Mouse (Mus musculus): ENCODE measurements around the gene Mrtfa. TPM values are rescaled to one million over a fixed set of nuclear protein-coding genes. Genes with fewer than 3 reads are reported as not detected.

Gene Mrtfa
- total and polyA plus RNA-seq, 2 experiments from 2014 or later, result 22.6 to 32.1 TPM

GRCm38 (mm10) chr15:81124282-81124681 is 66.3 kb downstream of the Mrtfa start:
- Histone ChIP-seq H3K4me3 (ENCODE audit: low read length) (no peak overlapping the region), H3K4me1 (ENCODE audit: insufficient read depth, low read length) (no peaks in the 10 kb centered on the region), H3K27me3 (ENCODE audit: insufficient read depth, low read length) (no peaks in the 10 kb centered on the region), H3K36me3 (ENCODE audit: insufficient read depth, low read length) (no peaks in the 10 kb centered on the region), H3K9me3 (ENCODE audit: low read length) (no peaks in the 10 kb centered on the region), H3K9ac (replicated peaks; ENCODE audit: low read length) (no peak overlapping the region), H3K4me2 (ENCODE audit: low read depth, low read length) (no peak overlapping the region), H3K27ac (no peak overlapping the region)
- WGBS, result 97% methylated on average over 2 of the region's 2 CpGs
- ATAC-seq (no peak), DNase-seq (ENCODE audit: low spot score) (no peak)
- no peak for TF ChIP-seq CTCF (IDR thresholded peaks at IDR 0.05; ENCODE audit: low read depth)

- no peak for ATAC-seq
- no peak overlapping the region for H3K9ac ChIP-seq (replicated peaks; ENCODE audit: low read length)
- no peaks in the 10 kb centered on the region for H3K27me3 ChIP-seq (ENCODE audit: insufficient read depth, low read length)
- no peaks in the 10 kb centered on the region for H3K9me3 ChIP-seq (ENCODE audit: low read length)
- H3K4me1 ChIP-seq (ENCODE audit: insufficient read depth, low read length), result no peaks in the 10 kb centered on the region
- no peak overlapping the region for H3K4me2 ChIP-seq (ENCODE audit: low read depth, low read length)
- no peak for TF ChIP-seq CTCF (IDR thresholded peaks at IDR 0.05; ENCODE audit: low read depth)
- no peak overlapping the region for H3K27ac ChIP-seq
- 71% methylated on average over 5 of the region's 5 CpGs for WGBS
- H3K4me3 ChIP-seq (ENCODE audit: low read length), result no peak overlapping the region
- H3K36me3 ChIP-seq (ENCODE audit: insufficient read depth, low read length), result no peaks in the 10 kb centered on the region
- no peak for DNase-seq (ENCODE audit: low spot score)
These were observed 67.4 kb downstream of the Mrtfa start for GRCm38 (mm10) chr15:81123122-81123521.

GRCm38 (mm10) chr15:81122535-81122934 is 68.0 kb downstream of the Mrtfa start:
- Histone ChIP-seq H3K9me3 (ENCODE audit: low read length) (no peaks in the 10 kb centered on the region), H3K27ac (no peak overlapping the region), H3K4me2 (ENCODE audit: low read depth, low read length) (no peak overlapping the region), H3K4me3 (ENCODE audit: low read length) (no peak overlapping the region), H3K36me3 (ENCODE audit: insufficient read depth, low read length) (no peaks in the 10 kb centered on the region), H3K27me3 (ENCODE audit: insufficient read depth, low read length) (no peaks in the 10 kb centered on the region), H3K9ac (replicated peaks; ENCODE audit: low read length) (no peak overlapping the region), H3K4me1 (ENCODE audit: insufficient read depth, low read length) (no peaks in the 10 kb centered on the region)
- no peak for DNase-seq (ENCODE audit: low spot score)
- ATAC-seq, result no peak
- no peak for TF ChIP-seq CTCF (IDR thresholded peaks at IDR 0.05; ENCODE audit: low read depth)
- 13% methylated on average over 4 of the region's 4 CpGs for WGBS

GRCm38 (mm10) chr15:81122078-81122477 is 68.5 kb downstream of the Mrtfa start:
- no peak overlapping the region for H3K27ac ChIP-seq
- no peak for TF ChIP-seq CTCF (IDR thresholded peaks at IDR 0.05; ENCODE audit: low read depth)

DNA sequence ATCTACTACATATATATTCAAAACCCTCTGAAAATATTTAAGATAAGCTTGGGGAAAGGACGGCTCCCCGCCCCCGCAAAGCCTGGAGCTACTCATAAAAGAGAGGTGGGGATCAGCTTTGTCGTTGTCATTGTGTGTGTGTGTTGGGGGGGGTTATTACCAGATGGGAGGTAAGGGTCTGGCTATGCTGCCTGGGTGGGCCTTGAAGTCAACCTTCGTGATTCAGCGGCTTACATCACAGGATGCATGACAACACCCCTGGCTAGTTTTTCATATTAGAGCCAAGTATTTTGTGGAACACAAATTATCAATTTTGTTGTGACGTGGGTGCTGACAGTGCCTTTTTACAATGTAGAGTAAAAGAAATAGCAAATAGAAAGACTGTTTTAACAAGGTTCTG is 69.6 kb downstream of the Mrtfa start:
- H3K27ac ChIP-seq, result no peak overlapping the region
- no peaks in the 10 kb centered on the region for H3K27me3 ChIP-seq (ENCODE audit: insufficient read depth, low read length)
- no peaks in the 10 kb centered on the region for H3K4me1 ChIP-seq (ENCODE audit: insufficient read depth, low read length)
- H3K9ac ChIP-seq (replicated peaks; ENCODE audit: low read length), result no peak overlapping the region
- no peaks in the 10 kb centered on the region for H3K36me3 ChIP-seq (ENCODE audit: insufficient read depth, low read length)
- no peak for DNase-seq (ENCODE audit: low spot score)
- H3K4me2 ChIP-seq (ENCODE audit: low read depth, low read length), result no peak overlapping the region
- WGBS, result 71% methylated on average over 7 of the region's 7 CpGs
- no peak overlapping the region for H3K4me3 ChIP-seq (ENCODE audit: low read length)
- H3K9me3 ChIP-seq (ENCODE audit: low read length), result no peaks in the 10 kb centered on the region
- no peak for TF ChIP-seq CTCF (IDR thresholded peaks at IDR 0.05; ENCODE audit: low read depth)
- ATAC-seq, result no peak

More at GRCm38 (mm10) chr15:81122078-81122477, 68.5 kb downstream of the Mrtfa start:
- DNase-seq (ENCODE audit: low spot score) (no peak), ATAC-seq (no peak)
- Histone ChIP-seq H3K27me3 (ENCODE audit: insufficient read depth, low read length) (no peaks in the 10 kb centered on the region), H3K9me3 (ENCODE audit: low read length) (no peaks in the 10 kb centered on the region), H3K4me2 (ENCODE audit: low read depth, low read length) (no peak overlapping the region), H3K36me3 (ENCODE audit: insufficient read depth, low read length) (no peaks in the 10 kb centered on the region), H3K4me3 (ENCODE audit: low read length) (no peak overlapping the region), H3K9ac (replicated peaks; ENCODE audit: low read length) (no peak overlapping the region), H3K4me1 (ENCODE audit: insufficient read depth, low read length) (no peaks in the 10 kb centered on the region)
- 63% methylated on average over 2 of the region's 2 CpGs for WGBS

GRCm38 (mm10) chr15:81120140-81120539 is 70.4 kb downstream of the Mrtfa start:
- ATAC-seq (no peak), DNase-seq (ENCODE audit: low spot score) (no peak)
- TF ChIP-seq CTCF (IDR thresholded peaks at IDR 0.05; ENCODE audit: low read depth), result no peak
- Histone ChIP-seq H3K4me3 (ENCODE audit: low read length) (no peak overlapping the region), H3K27me3 (ENCODE audit: insufficient read depth, low read length) (no peaks in the 10 kb centered on the region), H3K4me2 (ENCODE audit: low read depth, low read length) (no peak overlapping the region), H3K4me1 (ENCODE audit: insufficient read depth, low read length) (no peaks in the 10 kb centered on the region), H3K36me3 (ENCODE audit: insufficient read depth, low read length) (no peaks in the 10 kb centered on the region), H3K27ac (no peak overlapping the region), H3K9me3 (ENCODE audit: low read length) (no peaks in the 10 kb centered on the region), H3K9ac (replicated peaks; ENCODE audit: low read length) (no peak overlapping the region)
- 79% methylated on average over 6 of the region's 6 CpGs for WGBS

DNA sequence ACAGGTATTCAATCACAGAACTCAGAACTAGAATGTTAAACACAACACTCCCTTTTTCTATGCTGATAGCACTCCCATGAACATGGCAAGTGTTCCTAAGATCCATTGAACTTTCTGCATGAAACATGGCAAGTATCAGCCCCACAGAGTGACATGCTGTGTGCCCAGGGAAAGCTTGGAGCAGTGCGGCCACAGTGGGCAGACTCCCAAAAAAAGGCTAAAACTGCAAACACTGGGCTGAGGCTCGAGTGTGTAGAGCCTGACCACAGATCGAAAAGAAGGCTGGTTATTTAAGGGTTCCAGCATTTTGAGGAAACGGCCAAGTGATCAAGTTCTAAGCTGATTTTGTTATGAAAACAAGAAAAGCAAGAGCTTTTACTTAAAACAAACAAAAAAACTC is 72.3 kb downstream of the Mrtfa start:
- DNase-seq (ENCODE audit: low spot score), result no peak
- Histone ChIP-seq H3K4me3 (ENCODE audit: low read length) (no peak overlapping the region), H3K4me2 (ENCODE audit: low read depth, low read length) (no peak overlapping the region), H3K9ac (replicated peaks; ENCODE audit: low read length) (no peak overlapping the region), H3K36me3 (ENCODE audit: insufficient read depth, low read length) (no peaks in the 10 kb centered on the region), H3K4me1 (ENCODE audit: insufficient read depth, low read length) (no peaks in the 10 kb centered on the region), H3K27me3 (ENCODE audit: insufficient read depth, low read length) (no peaks in the 10 kb centered on the region), H3K27ac (no peak overlapping the region), H3K9me3 (ENCODE audit: low read length) (no peaks in the 10 kb centered on the region)
- 59% methylated on average over 4 of the region's 4 CpGs for WGBS
- TF ChIP-seq CTCF (IDR thresholded peaks at IDR 0.05; ENCODE audit: low read depth), result no peak
- ATAC-seq, result no peak

Measured in hindbrain, postnatal 0 days (tissue).